Mouse (Mus musculus) heart, postnatal 14 days (tissue): ENCODE data around the gene Kif1c. TPM values are rescaled to one million over a fixed set of nuclear protein-coding genes. Genes with fewer than 3 reads are reported as not detected.

Source experiments
- DNase-seq, 2 experiments: peaks; one replicate each; pipeline ENCODE4 v3.0.0; 2021 to 2022
- intact Hi-C: fragments of 180-260 bp; cut with DNase I; formaldehyde crosslinking; loops from one replicate; pipeline ENCODE4 v1.15.1; 2025
- microRNA-seq, 2 experiments: library from miRNA; unstranded; fragments of <30 nt; microRNA quantifications; one replicate each; pipeline ENCODE4 v1.2.0; 2021 to 2022
- total RNA-seq, 2 experiments: library from RNA; stranded (reverse); gene quantifications; 2 replicates each; pipeline ENCODE4 v1.2.3; 2021

Kif1c gene
- total RNA-seq, 2 experiments from 2014 or later, result 322 to 323 TPM

DNA sequence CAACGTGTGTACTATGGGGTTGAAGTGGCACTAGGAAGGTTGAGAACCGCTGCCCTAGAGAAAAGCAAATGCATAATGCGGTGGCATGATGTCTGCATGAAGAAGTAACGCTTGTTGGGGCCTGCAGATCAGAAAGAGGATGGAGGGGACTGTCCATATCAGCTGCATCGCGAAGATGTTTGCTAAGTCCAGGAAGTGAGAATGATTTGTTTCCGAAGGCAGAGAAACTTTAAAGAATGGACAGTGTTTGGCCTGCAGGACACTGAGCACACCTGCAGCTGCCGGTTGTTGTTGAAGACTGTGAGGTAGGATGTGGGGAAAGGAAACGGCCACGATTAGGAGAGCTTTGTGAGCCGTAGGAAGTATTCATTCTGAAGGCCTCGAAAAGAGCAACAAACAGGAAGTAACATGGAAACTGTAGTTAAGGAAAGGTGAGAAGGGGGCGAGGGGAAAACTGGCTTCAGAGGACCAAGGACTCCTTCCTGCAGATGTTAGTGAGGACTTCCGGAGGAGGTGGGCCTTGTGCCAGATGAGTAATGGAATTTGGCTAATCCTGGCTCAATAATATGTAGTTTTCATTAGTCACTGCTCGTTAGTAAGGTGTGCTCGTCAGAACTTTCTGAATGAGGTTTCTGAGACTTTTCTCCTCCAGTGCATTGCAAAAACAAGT lies 65.6 kb downstream of the Kif1c start:
- intact Hi-C loops, result no loop called here
- DNase-seq, result peak; percentile 49 to 59

DNA sequence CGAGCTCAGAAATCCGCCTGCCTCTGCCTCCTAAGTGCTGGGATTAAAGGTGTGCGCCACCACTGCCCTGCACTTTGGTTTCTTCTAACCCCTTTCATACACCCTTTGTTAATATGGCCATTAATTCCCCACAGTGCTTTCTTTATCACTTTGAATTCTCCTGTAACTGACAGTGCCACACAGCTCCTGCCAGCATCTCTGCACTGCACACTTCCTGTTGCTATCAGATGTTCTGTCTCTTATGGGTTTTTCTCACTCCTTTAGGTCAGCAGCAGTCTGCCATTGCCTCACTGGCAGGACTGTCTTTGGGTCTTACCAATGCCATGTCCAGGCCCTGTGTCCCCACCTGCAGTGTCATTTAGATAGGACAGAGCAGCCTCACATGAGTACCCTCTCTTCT lies 70.5 kb downstream of the Kif1c start:
- DNase-seq, result no peak
- intact Hi-C loops, result no loop called here

DNA sequence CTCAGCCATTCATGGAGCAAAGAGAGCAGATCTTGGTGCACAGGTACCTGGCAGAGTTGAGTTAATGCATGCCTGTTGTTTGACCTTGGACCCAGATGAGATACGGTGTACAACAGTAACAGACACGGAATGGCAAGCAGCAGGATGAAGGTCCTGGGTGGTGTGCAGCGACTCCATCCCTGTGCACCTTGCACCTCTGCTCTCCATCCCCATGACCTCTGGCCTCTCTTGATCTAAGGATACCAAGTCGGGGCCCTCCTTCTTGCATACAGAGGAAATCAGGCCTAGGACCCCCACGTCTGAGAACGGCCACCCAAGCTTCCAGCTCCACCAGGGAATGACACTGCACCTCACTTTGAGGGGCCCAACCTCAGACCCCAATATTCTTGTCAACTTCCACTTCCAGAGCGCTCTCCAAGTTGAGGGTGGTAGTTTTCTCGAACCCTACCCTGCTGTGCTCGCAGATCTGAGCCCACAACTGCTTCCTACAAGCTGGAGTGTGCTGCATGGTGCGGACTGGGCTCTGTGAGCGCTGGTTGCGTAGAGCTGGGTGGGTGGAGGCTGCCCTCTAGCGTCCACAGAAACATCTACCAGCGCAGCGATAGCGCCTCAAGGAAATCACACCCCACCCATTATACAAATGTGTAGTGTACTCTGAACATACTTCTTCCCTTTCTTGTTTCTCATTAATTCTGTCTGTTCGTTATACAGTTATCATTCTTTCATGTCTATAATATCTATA lies 76.7 kb downstream of the Kif1c start:
- intact Hi-C loops, result no loop called here
- DNase-seq, result peak; percentile 72 to 79

DNA sequence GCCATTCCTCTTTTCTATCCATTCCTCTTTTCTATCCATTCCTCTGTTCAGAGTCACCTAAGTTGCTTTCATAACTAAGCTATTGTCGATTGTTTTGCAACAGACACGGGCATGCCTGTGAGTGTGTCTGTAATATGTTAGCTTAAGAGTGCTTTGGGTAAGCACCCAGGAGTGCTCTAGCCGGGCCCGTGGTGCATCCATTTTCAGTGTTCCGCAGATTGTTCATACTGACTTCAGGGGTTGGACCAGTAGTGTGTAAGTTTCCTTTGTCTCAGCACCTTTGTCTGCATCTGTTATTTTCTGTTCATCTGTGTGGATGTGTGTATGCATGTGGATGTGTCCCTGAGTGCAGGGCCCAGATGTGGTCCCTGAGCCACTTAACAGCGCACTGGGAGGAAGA lies 77.3 kb downstream of the Kif1c start:
- DNase-seq, result no peak
- intact Hi-C loops, result loop anchor here (1.0 kb wide), 1 partner anchor 39 kb away; no protein-coding TSS in a partner anchor

DNA sequence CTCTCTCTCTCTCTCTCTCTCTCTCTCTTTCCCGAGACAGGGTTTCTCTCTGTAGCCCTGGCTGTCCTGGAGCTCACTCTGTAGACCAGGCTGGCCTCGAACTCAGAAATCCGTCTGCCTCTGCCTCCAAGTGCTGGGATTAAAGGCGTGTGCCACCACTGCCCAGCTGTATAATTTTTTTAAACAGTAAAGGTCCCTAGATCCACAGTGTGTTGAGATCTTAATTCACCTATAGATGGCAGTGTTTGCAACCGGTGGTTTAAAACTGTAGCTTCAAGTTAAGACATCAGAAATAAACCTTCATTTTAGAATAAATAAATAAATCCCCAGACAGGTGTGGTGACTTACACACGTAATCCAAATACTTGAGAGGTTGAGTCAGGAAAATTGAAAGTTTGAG lies 77.7 kb downstream of the Kif1c start:
- DNase-seq, result peak in 1 of 2 experiments; percentile 14
- intact Hi-C loops, result loop anchor here (1.0 kb wide), 1 partner anchor 38 kb away; no protein-coding TSS in a partner anchor

Small RNAs within 50 kb of the gene (microRNA-seq; reads per million reads assigned to microRNA genes)
- gene Gm22760 (0 reads per million in 2 experiments), gene Mir6925 (0 to 1.1 reads per million in 2 experiments)

Other genes starting within 250 kb of the Kif1c start
- 1 to 10 TPM; 7.3 to 8.5 TPM for gene Med11, start 248.6 kb upstream of the Kif1c start, total RNA-seq
- gene Zmynd15, start 241.1 kb upstream of the Kif1c start, total RNA-seq, result 1 to 10 TPM; 2.9 to 4.7 TPM
- gene Cxcl16, start 240.6 kb upstream of the Kif1c start, total RNA-seq, result 1 to 10 TPM; 7.3 to 9.5 TPM
- gene Tm4sf5, start 195.3 kb upstream of the Kif1c start, total RNA-seq, result 1 to 10 TPM; 1.2 to 1.3 TPM
- under 1 TPM in 1 of 2 experiments, not detected in 1; 0.45 TPM for gene Vmo1, start 185.9 kb upstream of the Kif1c start, total RNA-seq
- not detected for gene Gltpd2, start 181.4 kb upstream of the Kif1c start, total RNA-seq
- 100 to 1,000 TPM; 231 to 238 TPM for gene Psmb6, start 175.2 kb upstream of the Kif1c start, total RNA-seq
- not detected for gene Gm40193, start 167.6 kb upstream of the Kif1c start, total RNA-seq
- 1 to 10 TPM; 7.7 to 8.4 TPM for gene Pld2, start 160.5 kb upstream of the Kif1c start, total RNA-seq
- 10 to 100 TPM; 42.2 to 44.1 TPM for gene Mink1, start 137.7 kb upstream of the Kif1c start, total RNA-seq
- gene 4930544D05Rik, start 84.7 kb upstream of the Kif1c start, total RNA-seq, result not detected
- not detected for gene Chrne, start 81.3 kb upstream of the Kif1c start, total RNA-seq
- gene Gp1ba, start 61.4 kb upstream of the Kif1c start, total RNA-seq, result under 1 TPM; 0.17 to 0.22 TPM
- 10 to 100 TPM; 52.0 to 54.4 TPM for gene Rnf167, start 53.3 kb upstream of the Kif1c start, total RNA-seq
- 100 to 1,000 TPM; 438 to 444 TPM for gene Slc25a11, start 53.1 kb upstream of the Kif1c start, total RNA-seq
- 100 to 1,000 TPM; 326 to 379 TPM for gene Pfn1, start 45.9 kb upstream of the Kif1c start, total RNA-seq
- gene Eno3, start 43.3 kb upstream of the Kif1c start, total RNA-seq, result 1,000 to 10,000 TPM; 1,878 to 1,971 TPM
- 10 to 100 TPM; 83.4 to 84.4 TPM for gene Spag7, start 31.1 kb upstream of the Kif1c start, total RNA-seq
- 10 to 100 TPM; 38.3 to 40.0 TPM for gene Camta2, start 12.4 kb upstream of the Kif1c start, total RNA-seq
- gene Inca1, start 393 bp upstream of the Kif1c start, total RNA-seq, result 1 to 10 TPM; 3.0 to 4.7 TPM
- 1 to 10 TPM; 8.3 to 8.7 TPM for gene Zfp3, start 63.7 kb downstream of the Kif1c start, total RNA-seq
- gene Scimp, start 112.0 kb downstream of the Kif1c start, total RNA-seq, result under 1 TPM; 0.29 to 0.55 TPM
- 10 to 100 TPM; 32.8 to 34.8 TPM for gene Rabep1, start 144.2 kb downstream of the Kif1c start, total RNA-seq